Mouse (Mus musculus) ES-E14 (cell line): ENCODE measurements around the gene Gabbr2. TPM values are rescaled to one million over a fixed set of nuclear protein-coding genes. Genes with fewer than 3 reads are reported as not detected.

Experiments
- DNase-seq: peaks from one replicate; pipeline ENCODE4 v3.0.0-alpha.2; 2013; ENCODE audit warnings: low read depth, low spot score
- H3K27ac ChIP-seq: 2 replicates; pipeline ENCODE4 v1.5.1; 2012; ENCODE audit warnings: low read depth, mild to moderate bottlenecking, low read length, moderate library complexity, mixed read lengths; ENCODE audit not compliant: poor library complexity, insufficient read depth, severe bottlenecking
- H3K36me3 ChIP-seq: 2 replicates; pipeline ENCODE4 v1.6.1; 2012; ENCODE audit warnings: mild to moderate bottlenecking, low read length, moderate library complexity, mixed read lengths; ENCODE audit not compliant: control insufficient read depth, poor library complexity, insufficient read depth, severe bottlenecking
- H3K4me1 ChIP-seq, 2 experiments: fragments of 150-350 bp in 1 of 2; sonication (generic) in 1 of 2; 2 replicates each; pipeline ENCODE4 v1.6.1; 2012; ENCODE audit warnings: low read length in 2 of 2, mild to moderate bottlenecking in 1 of 2, mixed read lengths in 1 of 2; ENCODE audit not compliant: control insufficient read depth in 2 of 2, insufficient read depth in 2 of 2, poor library complexity in 1 of 2
- H3K4me3 ChIP-seq, 2 experiments: fragments of 150-350 bp in 1 of 2; sonication (generic) in 1 of 2; 2 replicates each; pipeline ENCODE4 v1.5.1; 2012; ENCODE audit warnings: low read length in 2 of 2, low read depth in 1 of 2, mild to moderate bottlenecking in 1 of 2, mixed read lengths in 1 of 2; ENCODE audit not compliant: insufficient read depth in 1 of 2, poor library complexity in 1 of 2, severe bottlenecking in 1 of 2
- H3K9ac ChIP-seq: 2 replicates; pipeline ENCODE4 v1.6.1; 2012; ENCODE audit warnings: low read depth, mild to moderate bottlenecking, low read length, mixed read lengths; ENCODE audit not compliant: poor library complexity, insufficient read depth, severe bottlenecking
- H3K9me3 ChIP-seq: fragments of 150-350 bp; sonication (generic); 2 replicates; pipeline ENCODE4 v1.6.1; 2012; ENCODE audit warnings: low read depth, mild to moderate bottlenecking, low read length; ENCODE audit not compliant: control insufficient read depth, insufficient read depth
- CHD2 ChIP-seq: IDR thresholded peaks from 2 replicates; pipeline ENCODE4 v1.6.1; 2014; ENCODE audit warnings: mild to moderate bottlenecking, low read depth, low read length, inconsistent platforms
- HCFC1 ChIP-seq: IDR thresholded peaks from 2 replicates; pipeline ENCODE4 v1.6.1; 2012; ENCODE audit warnings: low read length, inconsistent platforms, borderline replicate concordance; ENCODE audit not compliant: insufficient read depth
- MAFK ChIP-seq: IDR thresholded peaks from 2 replicates; pipeline ENCODE4 v1.6.1; 2014; ENCODE audit warnings: mild to moderate bottlenecking, low read depth, low read length, inconsistent platforms; ENCODE audit not compliant: insufficient read depth
- ZC3H11A ChIP-seq: IDR thresholded peaks from 2 replicates; pipeline ENCODE4 v1.6.1; 2012; ENCODE audit warnings: low read depth, mild to moderate bottlenecking, inconsistent platforms, low read length, borderline replicate concordance
- ZNF384 ChIP-seq: IDR thresholded peaks from 2 replicates; pipeline ENCODE4 v1.6.1; 2012; ENCODE audit warnings: low read depth, low read length, inconsistent platforms
- in situ Hi-C, 2 experiments: fragments of 600-800 bp; cut with MboI; formaldehyde crosslinking; loops; one replicate each; pipeline ENCODE4 v1.15.1; 2025; ENCODE audit warnings: low sequenced_read_pairs in 2 of 2, inconsistent platforms in 1 of 2; ENCODE audit not compliant: unreplicated experiment in 2 of 2
- total RNA-seq: library from RNA; depleted of rRNA; stranded (reverse); fragments of 300-350 nt; gene quantifications from 2 replicates; pipeline ENCODE4 v1.2.3, GENCODE M21; 2012

Gene Gabbr2
- total RNA-seq, 1 experiment, result 0.09 TPM

DNA sequence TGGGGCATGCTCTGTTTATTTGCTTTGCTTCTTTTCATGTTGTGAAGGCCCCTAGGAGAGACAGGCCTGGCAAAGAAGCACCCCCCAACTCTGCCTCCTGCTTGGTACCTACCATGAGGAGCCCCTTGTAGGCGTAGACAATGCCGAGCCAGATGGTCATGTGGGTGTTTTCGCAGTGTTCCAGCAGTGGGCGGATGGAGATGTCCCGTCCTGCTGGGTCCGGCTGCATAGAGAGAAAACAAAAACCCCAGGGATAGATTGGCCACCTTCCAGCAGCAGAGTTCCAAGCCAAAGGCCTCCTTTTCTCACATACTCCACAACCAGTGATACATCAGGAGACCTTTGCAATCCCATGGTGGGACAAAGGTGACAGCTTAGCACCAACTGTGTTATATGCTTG is 307.5 kb downstream of the Gabbr2 start:
- H3K4me1 ChIP-seq, result no peaks in the 10 kb centered on the region
- no peak overlapping the region for H3K9ac ChIP-seq
- H3K9me3 ChIP-seq, result no peaks in the 10 kb centered on the region
- no peak overlapping the region for H3K27ac ChIP-seq
- no peak for DNase-seq
- H3K36me3 ChIP-seq, result no peaks in the 10 kb centered on the region
- TF ChIP-seq CHD2, result no peak
- TF ChIP-seq HCFC1, result no peak
- no peak for TF ChIP-seq MAFK
- no peak for TF ChIP-seq ZC3H11A
- no peak for TF ChIP-seq ZNF384
- no peak overlapping the region for H3K4me3 ChIP-seq
- in situ Hi-C loops, result loop anchor here in 1 of 2 experiments (10.0 kb wide), 1 partner anchor 331 kb away; no protein-coding TSS in a partner anchor

DNA sequence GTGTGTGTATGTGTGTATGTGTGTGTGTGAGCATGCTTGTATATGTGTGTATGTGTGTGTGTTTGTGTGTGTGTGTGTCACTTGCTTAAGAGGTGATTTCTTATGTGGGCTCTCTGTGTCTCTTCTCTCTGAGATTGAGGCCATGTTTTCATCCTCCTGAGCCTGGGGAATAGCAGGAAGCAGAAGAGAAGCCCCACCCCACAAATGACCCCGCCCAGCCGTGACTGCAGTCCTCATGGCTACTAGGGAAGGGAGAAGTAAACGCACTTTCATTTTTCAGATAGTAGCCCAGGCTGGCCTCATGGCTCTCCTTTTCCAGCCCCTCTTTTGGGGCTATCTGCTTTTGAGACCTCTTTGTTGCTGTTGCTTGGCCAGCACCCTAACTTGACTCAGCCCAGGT is 315.0 kb downstream of the Gabbr2 start:
- Histone ChIP-seq H3K9me3 (no peaks in the 10 kb centered on the region), H3K9ac (no peak overlapping the region), H3K4me1 (peaks cover 0 to 7% of the 10 kb centered on the region in 2 experiments; a peak in 1 of 4 replicates), H3K36me3 (no peaks in the 10 kb centered on the region), H3K4me3 (no peak overlapping the region), H3K27ac (no peak overlapping the region)
- in situ Hi-C loops, result no loop called here
- TF ChIP-seq MAFK, result no peak
- no peak for TF ChIP-seq CHD2
- TF ChIP-seq HCFC1, result no peak
- TF ChIP-seq ZNF384, result no peak
- no peak for TF ChIP-seq ZC3H11A
- no peak for DNase-seq

DNA sequence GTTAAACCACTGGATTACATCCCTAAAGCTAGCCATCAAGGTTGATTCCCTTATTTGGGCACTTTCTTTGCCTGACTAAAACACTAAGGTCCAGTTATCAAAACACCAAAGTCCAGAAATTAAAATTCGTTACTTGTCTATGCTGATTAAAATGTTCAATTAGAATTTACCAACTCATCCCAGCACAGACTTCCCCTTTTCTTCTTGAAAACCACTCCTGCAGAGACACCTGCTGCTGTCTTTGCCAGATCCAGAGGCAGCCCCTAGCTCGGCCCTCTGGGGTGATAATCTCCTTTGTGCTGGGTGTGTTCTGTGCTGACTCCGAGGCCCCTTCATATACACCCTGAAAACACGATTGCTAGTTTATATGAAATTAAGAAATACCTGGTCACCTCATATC is 315.7 kb downstream of the Gabbr2 start:
- TF ChIP-seq HCFC1 (no peak), ZC3H11A (no peak), ZNF384 (no peak), CHD2 (no peak), MAFK (no peak)
- no peaks in the 10 kb centered on the region for H3K9me3 ChIP-seq
- no peak overlapping the region for H3K9ac ChIP-seq
- no peak for DNase-seq
- H3K4me3 ChIP-seq, result no peak overlapping the region
- H3K4me1 ChIP-seq, result peaks cover 0 to 7% of the 10 kb centered on the region in 2 experiments; a peak in 1 of 4 replicates
- no peaks in the 10 kb centered on the region for H3K36me3 ChIP-seq
- in situ Hi-C loops, result no loop called here
- no peak overlapping the region for H3K27ac ChIP-seq

DNA sequence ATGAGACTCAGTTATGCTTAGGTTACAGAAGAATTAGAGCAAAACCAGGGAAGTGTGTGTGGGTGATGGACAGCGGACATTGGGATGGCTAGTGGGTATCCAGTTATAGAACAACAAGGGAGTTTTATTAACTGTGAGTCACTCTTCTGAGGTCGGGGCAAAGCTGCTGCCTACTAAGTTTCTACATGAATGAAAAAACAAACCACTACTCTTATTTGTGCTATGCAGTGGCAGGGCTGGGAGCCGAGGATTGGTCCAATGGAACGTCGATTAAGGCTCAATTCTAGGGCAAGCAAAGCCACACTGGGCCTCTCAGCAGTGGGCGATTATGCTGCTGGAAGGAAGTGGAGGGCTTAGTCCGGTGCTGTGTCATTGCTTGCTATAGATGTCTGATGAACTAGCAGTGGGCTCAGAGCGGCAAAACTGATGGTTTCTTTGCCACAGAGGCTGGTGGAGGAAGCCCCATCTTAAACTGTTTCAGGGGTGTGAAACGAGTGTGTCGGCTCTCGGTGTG is 316.3 kb downstream of the Gabbr2 start:
- TF ChIP-seq MAFK (no peak), HCFC1 (no peak), ZC3H11A (no peak), CHD2 (no peak), ZNF384 (no peak)
- Histone ChIP-seq H3K9me3 (no peaks in the 10 kb centered on the region), H3K4me3 (no peak overlapping the region), H3K27ac (no peak overlapping the region), H3K4me1 (peaks cover 0 to 7% of the 10 kb centered on the region in 2 experiments; a peak in 1 of 4 replicates), H3K9ac (no peak overlapping the region), H3K36me3 (no peaks in the 10 kb centered on the region)
- in situ Hi-C loops, result no loop called here
- no peak for DNase-seq

DNA sequence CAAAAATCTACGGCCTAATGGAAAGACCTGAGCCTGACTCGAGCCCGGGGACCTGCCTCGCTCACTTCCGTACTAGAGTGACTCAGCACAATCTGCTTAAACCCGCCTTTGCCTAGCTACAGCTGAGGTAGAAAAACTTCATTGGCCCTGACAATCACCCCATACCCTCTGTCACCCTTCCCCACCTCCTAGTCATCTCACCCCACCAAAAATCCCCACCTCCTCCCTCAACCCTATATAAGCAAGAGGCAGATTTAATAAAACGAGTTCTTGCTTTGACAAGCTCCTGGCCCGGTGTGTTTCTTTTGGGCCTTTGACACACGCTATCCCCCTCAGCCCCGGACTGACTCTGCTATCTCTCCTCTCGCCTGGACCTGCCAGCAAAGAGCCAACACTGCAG is 323.1 kb downstream of the Gabbr2 start:
- H3K9me3 ChIP-seq, result no peaks in the 10 kb centered on the region
- peaks cover 1 to 6% of the 10 kb centered on the region in 2 experiments; a peak in 2 of 4 replicates for H3K4me1 ChIP-seq
- H3K36me3 ChIP-seq, result no peaks in the 10 kb centered on the region
- in situ Hi-C loops, result no loop called here
- H3K9ac ChIP-seq, result no peak overlapping the region
- H3K4me3 ChIP-seq, result no peak overlapping the region
- TF ChIP-seq MAFK (peak; percentile 91), ZNF384 (no peak), CHD2 (no peak)
- DNase-seq, result no peak
- peak overlapping the region; percentile 58 for H3K27ac ChIP-seq
